Mouse (Mus musculus): ENCODE results near the gene Olfr203.
"Not testable (repeated sequence)": the region's sequence is repeated elsewhere in the genome, so short reads cannot be mapped to it uniquely, and the experiment has no call there.

The Olfr203 gene

DNA sequence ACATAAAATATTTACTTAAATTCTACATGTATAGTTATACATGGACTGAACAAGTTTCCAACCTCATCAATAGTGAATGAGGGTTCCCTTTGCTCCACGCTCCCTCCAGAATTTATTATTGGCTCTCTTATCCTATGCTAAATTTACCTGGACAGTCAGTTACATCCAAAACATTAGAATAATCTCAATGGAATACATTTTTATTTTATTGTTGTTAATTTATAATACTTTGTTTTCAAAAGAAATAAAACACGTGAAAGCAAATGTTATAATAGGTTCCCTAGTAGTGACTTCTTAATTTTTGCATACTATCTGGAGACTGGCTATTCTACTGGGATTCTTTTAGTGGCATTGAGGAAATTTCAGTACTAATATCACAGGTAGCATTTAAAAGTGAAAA lies at the start of gene Olfr203:
TSS of gene Olfr203 (plus strand) at position 301 of the 400 bp plus-strand sequence.
- in situ Hi-C loops (cut with MboI; ENCODE audit: unreplicated experiment in 2 of 2) = no loop called here

DNA sequence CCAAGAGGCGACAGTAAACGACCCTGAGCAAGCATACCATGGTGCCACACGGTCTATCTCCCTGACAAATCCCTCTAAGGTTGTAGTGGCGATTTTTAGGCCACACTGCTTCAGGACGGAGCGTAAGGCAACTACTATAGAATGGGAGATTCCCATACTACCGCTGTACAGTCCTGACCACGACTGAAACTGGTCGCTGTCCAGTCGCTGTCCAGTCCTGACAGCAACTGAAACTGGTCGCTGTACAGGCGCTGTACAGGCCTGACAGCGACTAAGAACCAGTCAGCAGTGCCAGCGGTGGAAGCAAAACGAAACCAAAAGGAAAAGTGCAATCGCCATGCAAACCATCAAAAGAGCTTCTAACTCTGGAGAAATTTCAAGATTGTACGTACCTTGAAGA lies 49.0 kb upstream of the Olfr203 start:
- in situ Hi-C loops (cut with MboI; ENCODE audit: unreplicated experiment in 2 of 2) = no loop called here

DNA sequence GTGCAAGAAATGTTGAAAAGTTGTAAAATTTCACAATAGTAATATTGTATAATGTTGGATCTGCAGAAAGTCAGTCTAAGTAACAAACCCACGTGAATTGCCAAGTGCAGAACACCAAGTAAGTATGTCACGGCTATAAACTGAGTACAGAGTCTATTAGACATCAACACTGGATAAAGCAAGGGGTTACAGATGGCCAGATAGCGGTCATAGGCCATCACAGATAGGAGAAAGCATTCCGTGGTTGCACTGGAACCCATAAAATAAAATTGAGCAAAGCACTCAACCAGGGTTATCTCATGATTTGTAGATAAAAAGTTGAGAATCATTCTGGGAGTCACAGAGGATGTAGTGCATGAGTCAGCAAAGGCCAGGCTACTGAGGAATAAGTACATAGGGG lies 29.6 kb upstream of the Olfr203 start:
- in situ Hi-C loops (cut with MboI; ENCODE audit: unreplicated experiment in 2 of 2) = not testable (repeated sequence)

DNA sequence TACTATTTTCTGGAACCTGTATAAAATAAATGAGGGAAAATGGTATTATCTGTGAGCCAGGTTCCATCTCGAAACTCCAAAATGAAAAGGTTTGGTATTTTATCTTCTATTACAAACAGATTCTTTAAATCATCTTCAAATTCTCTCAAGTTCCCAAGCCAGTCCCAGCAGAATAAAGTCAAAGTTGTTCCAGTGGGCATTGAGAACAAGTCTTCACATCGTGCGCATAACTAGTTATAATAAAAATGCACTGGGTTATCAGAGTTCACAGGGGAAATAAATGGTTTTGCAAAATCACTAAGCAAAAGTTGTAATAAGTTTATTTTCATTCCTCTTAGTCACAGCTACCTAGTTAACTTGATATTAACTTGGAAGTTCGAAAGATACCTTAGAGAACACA lies 26.1 kb upstream of the Olfr203 start, which contains the start of gene Olfr201:
TSS of gene Olfr201 (minus strand) at position 101 of the 400 bp plus-strand sequence.
- in situ Hi-C loops (cut with MboI; ENCODE audit: unreplicated experiment in 2 of 2) = not testable (repeated sequence)

DNA sequence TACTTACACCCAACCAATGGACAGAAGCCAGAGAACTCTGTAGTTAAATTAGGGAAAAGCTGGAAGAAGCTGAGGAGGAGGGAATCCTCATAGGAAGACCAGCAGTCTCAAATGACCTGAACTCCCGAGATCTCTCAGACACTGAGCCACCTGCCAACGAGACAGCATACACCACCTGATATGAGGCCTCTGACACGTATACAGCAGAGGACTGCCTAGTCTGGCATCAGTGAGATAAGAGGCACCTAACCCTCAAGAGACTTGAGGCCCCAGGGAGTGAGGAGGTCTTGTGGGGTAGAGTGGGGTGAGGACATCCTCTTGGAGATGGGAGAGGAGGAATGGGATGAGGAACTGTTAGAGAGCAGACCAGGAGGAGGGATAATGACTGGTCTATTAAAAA lies 18.1 kb upstream of the Olfr203 start:
- in situ Hi-C loops (cut with MboI; ENCODE audit: unreplicated experiment in 2 of 2) = no loop called here

DNA sequence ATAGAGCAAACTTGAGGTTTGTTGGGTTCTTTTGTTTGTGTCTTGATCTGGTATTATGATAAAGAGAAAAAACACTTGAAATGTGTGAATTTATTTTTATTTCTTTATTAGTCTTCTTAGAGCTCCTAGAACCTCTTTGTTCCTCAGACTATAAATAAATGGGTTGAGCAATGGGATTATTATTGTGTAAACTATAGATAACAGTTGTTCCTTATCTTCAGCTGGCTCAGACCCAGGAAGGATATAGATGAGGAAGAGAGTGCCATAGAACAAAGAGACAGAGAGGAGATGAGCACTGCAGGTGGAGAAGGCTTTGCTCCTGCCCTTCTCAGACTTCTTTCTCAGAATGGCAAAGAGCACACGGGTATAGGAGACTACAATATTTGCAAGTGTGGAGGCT lies 15.2 kb upstream of the Olfr203 start:
- in situ Hi-C loops (cut with MboI; ENCODE audit: unreplicated experiment in 2 of 2) = no loop called here

DNA sequence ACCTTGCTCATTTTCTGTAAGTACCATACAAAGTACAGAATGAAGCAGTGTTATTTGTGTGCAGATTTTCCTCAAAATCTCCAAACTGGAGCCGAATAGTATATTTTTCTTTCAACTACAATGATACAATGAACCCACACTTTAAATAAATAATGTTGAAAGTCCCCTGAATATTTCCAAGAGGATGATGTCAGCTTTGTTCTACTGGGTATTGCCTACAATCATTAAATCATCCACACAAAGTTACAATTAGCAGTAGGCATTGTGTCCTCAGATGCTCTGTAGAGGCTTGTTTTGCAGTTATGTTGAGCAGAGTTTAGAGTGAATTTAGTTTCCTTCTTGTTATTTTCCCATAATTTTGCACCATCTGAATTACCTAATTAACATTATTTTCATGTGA lies 12.0 kb upstream of the Olfr203 start, which contains the start of gene Olfr202:
TSS of gene Olfr202 (minus strand) at position 101 of the 400 bp plus-strand sequence.
- in situ Hi-C loops (cut with MboI; ENCODE audit: unreplicated experiment in 2 of 2) = no loop called here

DNA sequence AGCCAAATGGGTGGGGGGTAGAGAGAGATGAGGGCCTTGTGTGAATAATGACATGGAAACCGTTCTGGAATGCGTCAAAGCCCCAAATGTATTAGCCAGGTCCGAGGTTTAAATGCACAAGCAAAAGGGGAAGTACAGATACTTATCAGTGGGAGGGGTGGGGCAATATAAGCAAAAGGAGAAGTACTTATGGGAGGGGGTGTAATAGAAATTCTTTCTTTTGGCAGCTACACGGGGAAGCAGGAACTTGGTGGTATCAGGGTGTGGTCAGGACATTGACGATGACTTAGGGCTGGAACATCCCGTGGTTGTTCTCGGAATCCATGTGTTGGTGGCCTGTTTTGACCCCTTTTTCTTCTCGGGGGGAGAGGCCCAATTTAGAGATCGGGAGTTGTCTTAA lies 11.1 kb upstream of the Olfr203 start:
- in situ Hi-C loops (cut with MboI; ENCODE audit: unreplicated experiment in 2 of 2) = not testable (repeated sequence)

DNA sequence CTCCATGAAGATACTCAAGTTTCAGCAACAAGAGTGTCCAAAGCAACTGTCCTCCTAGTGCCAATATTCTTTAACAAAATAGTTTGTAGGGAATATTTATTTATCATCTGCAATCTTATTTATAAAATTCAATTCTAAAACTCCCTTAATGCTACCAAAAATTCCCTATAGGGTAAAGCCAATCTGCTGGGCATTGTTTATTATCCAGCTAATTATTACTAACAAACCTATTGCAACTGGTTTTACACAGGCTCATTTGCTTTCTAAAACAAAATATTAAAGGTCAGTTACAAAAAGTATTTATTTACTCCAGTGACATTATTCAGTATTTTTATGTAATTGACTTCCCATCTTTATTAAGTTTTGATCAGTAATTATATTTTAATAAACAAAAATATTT lies 19.5 kb downstream of the Olfr203 start, which contains the start of gene Olfr204:
TSS of gene Olfr204 (minus strand) at position 101 of the 400 bp plus-strand sequence.
- in situ Hi-C loops (cut with MboI; ENCODE audit: unreplicated experiment in 2 of 2) = no loop called here

DNA sequence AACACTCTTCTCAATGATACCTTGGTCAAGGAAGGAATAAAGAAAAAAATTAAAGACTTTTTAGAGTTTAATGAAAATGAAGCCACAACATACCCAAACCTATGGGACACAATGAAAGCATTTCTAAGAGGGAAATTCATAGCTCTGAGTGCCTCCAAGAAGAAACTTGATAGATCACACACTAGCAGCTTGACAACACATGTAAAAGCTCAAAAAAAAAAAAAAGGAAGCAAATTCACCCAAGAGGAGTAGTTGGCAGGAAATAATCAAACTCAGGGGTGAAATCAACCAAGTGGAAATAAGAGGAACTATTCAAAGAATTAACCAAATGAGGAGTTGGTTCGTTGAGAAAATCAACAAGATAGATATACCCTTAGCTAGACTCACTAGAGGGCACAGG lies 24.6 kb downstream of the Olfr203 start:
- in situ Hi-C loops (cut with MboI; ENCODE audit: unreplicated experiment in 2 of 2) = not testable (repeated sequence)

DNA sequence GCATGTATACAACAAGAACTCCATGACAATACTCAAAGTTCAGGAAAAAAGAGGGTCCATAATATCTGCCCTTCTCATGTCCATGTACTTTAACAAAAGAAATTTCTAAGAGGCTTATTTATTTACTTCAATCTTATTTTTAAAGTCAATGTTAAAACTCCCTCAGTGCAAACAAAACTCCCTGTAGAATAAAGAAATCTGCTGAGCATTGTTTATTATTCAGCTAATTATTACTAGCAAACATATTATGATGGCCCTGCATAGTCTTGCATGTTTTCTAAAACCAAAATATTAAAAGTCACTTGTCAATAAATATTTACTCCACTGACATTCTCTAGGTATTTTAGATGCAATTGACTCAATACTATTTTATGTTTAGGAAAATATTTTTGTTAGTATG lies 32.4 kb downstream of the Olfr203 start, which contains the start of gene Olfr205:
TSS of gene Olfr205 (minus strand) at position 101 of the 400 bp plus-strand sequence.
- in situ Hi-C loops (cut with MboI; ENCODE audit: unreplicated experiment in 2 of 2) = no loop called here

DNA sequence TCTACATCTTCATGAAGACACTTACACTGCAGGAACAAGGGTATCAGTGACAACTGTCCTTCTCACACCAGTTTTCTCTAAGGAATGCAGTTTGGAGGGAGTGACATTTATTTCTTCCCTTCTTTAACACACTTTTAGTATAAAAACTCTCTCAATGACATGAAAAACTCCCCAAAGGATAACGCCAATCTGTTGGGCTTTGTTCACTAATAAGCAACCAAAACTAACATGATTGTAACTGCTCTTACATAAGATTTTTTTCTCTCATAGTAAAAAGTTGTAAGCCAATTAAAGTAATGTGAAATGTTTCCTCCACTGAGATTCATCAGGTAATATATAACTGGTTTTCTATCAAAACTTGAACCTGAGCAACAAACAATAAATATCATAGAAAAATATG lies 50.5 kb downstream of the Olfr203 start, which contains the start of gene Olfr206:
TSS of gene Olfr206 (minus strand) at position 101 of the 400 bp plus-strand sequence.
- in situ Hi-C loops (cut with MboI; ENCODE audit: unreplicated experiment in 2 of 2) = no loop called here

Measured in v-Abl transformed pro-B cells (cell line).